Mouse (Mus musculus) retina, postnatal 1 day (tissue): ENCODE measurements around the gene Lxn.

Source experiments
- DNase-seq: peaks from one replicate; pipeline ENCODE4 v3.0.0-alpha.2; 2012

Lxn gene

GRCm38 (mm10) chr3:67463450-67464372 lies at the start of gene Lxn:
Lxn (minus strand) TSS chr3:67463926.
- DNase-seq = peak; percentile 63

GRCm38 (mm10) chr3:67512807-67513206 lies 49.1 kb upstream of the Lxn start:
- DNase-seq = peak; percentile 84

DNA sequence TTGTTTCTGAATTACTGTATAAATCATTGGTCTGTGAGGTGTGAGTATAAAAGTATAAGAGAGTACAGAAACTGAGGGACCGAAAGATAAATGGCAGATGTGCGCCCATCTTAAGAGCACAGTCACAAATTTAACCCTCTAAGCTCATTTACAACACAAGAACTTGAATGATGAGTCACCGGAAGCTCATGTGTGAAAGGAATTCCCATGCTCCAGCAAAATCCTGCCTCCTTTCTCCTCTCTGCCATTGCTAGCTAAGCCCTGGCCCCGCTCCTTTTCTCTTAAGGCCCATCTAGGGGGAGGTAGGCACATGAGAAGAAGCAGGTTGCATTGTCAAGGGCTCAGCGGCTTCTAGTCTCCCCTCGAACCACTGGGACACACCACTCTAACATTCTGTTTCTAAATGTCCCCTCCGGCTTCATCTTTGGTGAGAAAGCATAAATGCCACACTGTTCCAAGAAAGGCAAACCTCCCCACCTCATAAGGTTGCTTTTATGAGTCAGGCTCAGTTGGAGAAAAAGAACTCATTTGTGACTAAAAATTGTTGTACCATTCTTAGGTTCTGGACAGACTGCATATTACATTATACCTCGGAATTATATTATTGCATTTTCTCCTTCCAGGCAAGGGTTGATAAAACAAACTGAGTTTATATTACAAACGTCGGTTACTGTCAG lies 44.6 kb upstream of the Lxn start:
- DNase-seq = no peak

- DNase-seq = no peak
Observed at GRCm38 (mm10) chr3:67505286-67505685, 41.6 kb upstream of the Lxn start.

- DNase-seq = no peak
Observed at GRCm38 (mm10) chr3:67503878-67504277, 40.2 kb upstream of the Lxn start.

- DNase-seq = no peak
Observed at GRCm38 (mm10) chr3:67499406-67499791, 35.7 kb upstream of the Lxn start.

DNA sequence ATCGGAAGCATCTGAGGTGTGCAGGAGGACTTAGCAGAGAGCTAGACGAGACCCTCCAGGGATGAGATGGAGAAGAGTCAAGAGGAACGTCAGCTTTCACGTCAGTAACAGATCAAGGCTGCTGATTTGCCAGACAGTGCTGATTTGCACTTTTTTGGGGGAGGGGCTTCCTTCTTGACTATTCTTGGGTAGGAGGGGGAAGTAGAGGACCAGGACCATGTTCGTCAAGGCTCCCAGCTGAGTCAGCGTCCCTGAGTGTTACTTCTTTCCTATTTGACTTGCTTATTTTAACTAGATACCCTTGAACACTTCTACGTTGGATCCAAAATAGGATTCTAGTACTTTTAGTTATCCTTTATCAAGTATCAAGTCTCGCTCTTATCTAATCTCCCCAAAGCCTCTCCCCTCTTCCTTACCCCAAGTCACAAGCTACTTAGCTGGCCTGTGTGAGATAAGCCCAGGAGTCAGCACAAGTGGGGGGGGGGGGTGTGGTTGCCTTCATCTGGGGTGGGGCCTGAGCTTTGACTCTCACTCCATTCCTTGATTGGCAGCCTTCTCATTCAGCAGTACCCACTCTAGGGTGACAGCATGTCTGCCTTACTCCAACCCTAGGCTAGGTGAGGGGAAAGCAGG lies 35.2 kb upstream of the Lxn start:
- no peak for DNase-seq

DNA sequence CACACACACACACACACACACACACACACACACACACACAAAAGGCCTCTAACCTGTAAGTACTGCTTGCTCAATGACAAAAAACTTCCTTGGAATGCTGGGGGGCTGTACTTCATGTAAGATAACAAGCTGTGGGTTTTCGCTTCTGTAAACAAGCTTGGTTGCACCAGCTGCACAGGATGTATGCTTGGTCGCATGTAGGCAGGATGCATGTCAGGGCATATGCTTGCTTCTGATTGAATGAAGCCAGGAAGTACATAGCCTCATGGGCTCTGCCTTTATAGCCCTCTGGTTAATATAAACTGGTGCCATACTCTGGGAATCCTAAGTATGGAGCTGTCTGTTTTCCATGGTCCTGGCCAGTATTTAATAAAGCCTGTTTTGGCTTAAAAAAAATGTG lies 34.3 kb upstream of the Lxn start:
- DNase-seq = no peak

- DNase-seq = no peak
Observed at GRCm38 (mm10) chr3:67496310-67496709, 32.6 kb upstream of the Lxn start.

DNA sequence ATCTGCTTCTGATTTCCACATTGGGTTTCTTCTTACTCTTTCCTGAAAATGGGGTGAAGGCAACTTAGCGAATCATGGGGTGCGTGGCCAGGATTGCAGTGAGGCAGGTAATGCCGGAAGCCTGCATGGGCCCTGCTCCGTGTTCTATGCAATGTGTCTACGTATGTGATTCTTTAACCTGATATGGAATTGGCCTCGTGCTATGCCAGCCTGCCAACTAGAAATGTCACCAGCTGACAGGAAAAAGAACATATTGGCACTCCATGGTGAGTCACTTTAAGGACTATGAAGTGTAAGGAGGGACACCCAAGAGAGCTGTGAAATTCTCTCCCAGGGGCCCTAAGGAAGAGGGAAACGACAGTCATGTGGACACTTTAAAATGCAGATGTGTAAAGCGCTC lies 29.4 kb upstream of the Lxn start:
- no peak for DNase-seq

DNA sequence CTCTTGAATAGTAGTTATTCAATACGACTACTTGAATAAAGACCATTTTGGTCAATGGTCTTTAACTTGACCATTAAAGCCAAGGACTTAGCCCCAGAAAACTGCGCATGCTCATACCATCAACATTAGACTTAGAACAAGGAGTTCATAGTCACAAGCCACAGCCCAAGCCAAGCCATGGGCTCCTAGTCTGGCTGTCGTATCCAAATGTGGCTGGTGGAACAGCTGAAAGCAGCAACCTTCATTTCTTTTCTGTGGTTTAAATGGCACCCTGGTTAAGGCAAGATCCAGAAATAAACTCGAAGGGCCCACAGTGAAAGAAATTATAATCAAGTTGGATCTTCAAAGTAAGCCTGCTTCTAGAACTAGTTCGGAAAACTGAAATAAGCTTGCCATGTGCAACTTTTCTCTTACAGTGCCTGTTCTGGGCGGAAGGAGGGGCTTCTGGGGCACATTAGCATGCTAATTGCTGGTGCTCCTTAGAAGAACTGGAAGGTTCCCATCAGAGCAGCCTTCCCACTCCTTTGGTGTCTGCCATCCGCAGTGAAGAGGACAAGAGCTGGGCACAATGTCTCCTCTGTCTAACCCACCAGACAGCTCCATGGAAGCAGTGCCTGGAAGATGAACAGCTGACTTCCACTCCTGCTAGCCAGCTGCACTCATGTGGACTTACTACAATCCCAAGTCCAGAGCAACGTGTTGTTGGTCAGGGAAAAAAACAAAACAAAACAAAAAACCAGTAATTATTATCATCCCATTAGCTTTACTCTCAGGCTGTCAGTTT lies 28.6 kb upstream of the Lxn start:
- DNase-seq = no peak

- no peak for DNase-seq
Observed at GRCm38 (mm10) chr3:67490156-67490555, 26.4 kb upstream of the Lxn start.

GRCm38 (mm10) chr3:67485233-67485632 lies 21.5 kb upstream of the Lxn start:
- no peak for DNase-seq

- DNase-seq = no peak
Observed at GRCm38 (mm10) chr3:67482400-67482799, 18.7 kb upstream of the Lxn start.

DNA sequence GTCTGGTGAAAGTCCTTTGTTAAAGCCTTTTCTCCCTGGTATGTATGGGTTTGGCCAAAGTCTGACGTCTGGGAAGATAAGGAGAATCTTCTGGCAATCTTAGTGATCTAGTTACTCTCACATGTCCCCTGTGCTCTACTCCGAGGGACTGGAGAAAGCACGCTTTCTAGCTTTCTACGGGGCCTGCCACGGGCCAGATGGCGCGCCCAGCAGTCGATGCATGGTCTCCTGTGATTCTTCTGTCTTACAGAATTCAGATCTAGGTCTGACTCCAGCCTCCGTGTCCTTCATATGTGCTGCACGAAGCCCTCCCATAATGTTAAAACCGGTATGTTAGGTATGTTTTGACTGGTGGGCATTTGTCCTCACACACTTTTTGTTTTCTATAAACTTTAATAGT lies 16.1 kb upstream of the Lxn start:
- no peak for DNase-seq

- no peak for DNase-seq
Observed at GRCm38 (mm10) chr3:67473438-67473837, 9.7 kb upstream of the Lxn start.

DNA sequence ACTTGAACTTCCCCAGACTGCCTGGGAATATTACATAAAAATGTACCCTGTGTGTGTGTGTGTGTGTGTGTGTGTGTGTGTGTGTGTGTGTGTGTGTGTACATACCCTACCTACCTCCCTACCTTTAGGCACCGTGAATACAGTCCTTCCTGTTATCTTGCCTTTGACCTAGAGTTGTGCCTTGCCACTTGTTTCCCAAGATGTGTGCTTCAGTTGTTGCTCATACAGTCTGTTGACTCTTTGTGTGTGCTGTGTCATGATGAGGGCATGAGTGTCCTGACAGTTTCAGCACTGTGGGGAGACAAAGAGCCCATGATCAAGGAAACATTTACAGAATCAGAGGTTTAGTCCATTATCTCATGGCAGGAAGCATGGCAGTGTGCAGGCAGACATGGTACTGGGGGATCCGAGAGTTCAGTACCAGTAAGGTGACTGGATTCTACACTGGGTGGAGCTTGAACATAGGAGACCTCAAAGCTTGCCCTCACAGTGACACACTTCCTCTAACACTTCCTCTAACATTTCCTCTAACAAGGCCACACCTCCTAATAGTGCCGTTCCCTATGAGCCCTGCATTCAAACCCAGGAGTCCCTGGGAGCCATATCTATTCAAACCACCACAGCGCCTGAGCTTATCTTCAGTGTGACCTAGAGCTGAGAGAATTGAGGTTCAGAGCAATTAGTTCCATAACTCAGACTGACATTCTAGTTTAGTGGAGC lies 7.8 kb upstream of the Lxn start:
- DNase-seq = no peak

GRCm38 (mm10) chr3:67467281-67467680 lies 3.6 kb upstream of the Lxn start:
- no peak for DNase-seq

DNA sequence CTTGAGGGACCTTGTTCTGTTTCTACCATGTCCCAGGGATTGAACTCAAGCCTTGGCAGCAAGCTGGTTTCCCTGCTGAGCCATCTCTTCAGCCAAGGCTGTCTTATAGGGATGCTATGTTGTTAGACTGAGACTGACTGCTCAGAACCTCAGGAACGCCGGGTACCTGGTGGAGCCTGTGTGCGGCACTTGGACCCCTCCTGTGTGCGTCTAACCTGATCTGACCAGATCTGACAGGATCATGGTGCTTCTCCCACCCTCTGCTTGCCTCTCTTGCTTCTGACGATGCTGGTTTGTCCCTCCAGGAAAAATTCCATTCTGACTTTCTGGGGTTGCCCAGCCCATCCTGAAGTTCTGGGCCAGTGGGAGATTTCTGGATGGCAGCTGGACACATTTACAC lies 2.9 kb upstream of the Lxn start:
- no peak for DNase-seq

GRCm38 (mm10) chr3:67463001-67463400 lies 725 bp downstream of the Lxn start:
- no peak for DNase-seq

DNA sequence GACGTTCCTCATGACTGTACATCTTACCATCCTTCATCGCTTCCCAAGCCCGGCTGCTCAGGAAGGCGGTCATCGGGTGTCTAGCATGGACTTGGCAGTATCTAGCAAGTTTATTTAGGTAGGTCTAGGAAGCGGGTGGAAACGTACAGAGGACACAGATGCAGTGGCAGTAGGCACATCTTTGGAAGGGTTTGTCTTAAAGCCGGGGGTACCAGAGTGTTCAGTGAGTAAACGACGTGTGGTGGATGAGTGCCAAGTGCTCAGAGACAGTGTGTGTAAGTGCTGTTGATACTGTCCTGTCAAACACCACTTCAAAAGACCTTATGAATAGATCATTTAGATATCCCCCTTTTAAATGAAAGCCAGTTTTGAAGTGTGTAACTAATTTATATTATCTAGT lies 1.1 kb downstream of the Lxn start:
- DNase-seq = peak; percentile 8

- no peak for DNase-seq
Observed at GRCm38 (mm10) chr3:67462015-67462414, 1.7 kb downstream of the Lxn start.
